Mouse (Mus musculus): Measurements from ENCODE around the gene Tmem135. TPM values are rescaled to one million over a fixed set of nuclear protein-coding genes. Genes with fewer than 3 reads are reported as not detected.

Tmem135 gene
- polyA plus RNA-seq (2012; rRNA removed): 5.0 and 6.5 TPM in 2 replicates

GRCm38 (mm10) chr7:89404081-89404733, at the start of gene Tmem135, which contains the start of gene Fzd4:
TSS of gene Tmem135 (minus strand) at chr7:89404222.
TSS of gene Fzd4 (plus strand) at chr7:89404355.

Other genes starting within 250 kb of the Tmem135 start
- gene Fzd4, start 133 bp upstream of the Tmem135 start, polyA plus RNA-seq (2012; rRNA removed): 2.1 and 2.2 TPM in 2 replicates
- 2.6 and 2.8 TPM in 2 replicates for gene Prss23, start 123.0 kb upstream of the Tmem135 start, polyA plus RNA-seq (2012; rRNA removed)
- 0.01 TPM in 2 replicates for gene Me3, start 228.2 kb upstream of the Tmem135 start, polyA plus RNA-seq (2012; rRNA removed)

All from liver, embryonic 14 days (tissue).